Mouse (Mus musculus) G1E (cell line): Measurements from ENCODE around the gene Svbp.

Experiments
- CTCF ChIP-seq: IDR thresholded peaks from 2 replicates; pipeline ENCODE4 v1.5.1; 2012; ENCODE audit warnings: low read depth, low read length, inconsistent platforms, mixed read lengths
- GATA1 ChIP-seq: IDR thresholded peaks from 2 replicates; pipeline ENCODE4 v1.6.1; 2012; ENCODE audit warnings: borderline replicate concordance, low read length, inconsistent platforms, mixed read lengths
- POLR2AphosphoS5 ChIP-seq: IDR thresholded peaks from 2 replicates; pipeline ENCODE4 v1.6.1; 2012; ENCODE audit warnings: low read depth, low read length, inconsistent platforms; ENCODE audit not compliant: insufficient replicate concordance

DNA sequence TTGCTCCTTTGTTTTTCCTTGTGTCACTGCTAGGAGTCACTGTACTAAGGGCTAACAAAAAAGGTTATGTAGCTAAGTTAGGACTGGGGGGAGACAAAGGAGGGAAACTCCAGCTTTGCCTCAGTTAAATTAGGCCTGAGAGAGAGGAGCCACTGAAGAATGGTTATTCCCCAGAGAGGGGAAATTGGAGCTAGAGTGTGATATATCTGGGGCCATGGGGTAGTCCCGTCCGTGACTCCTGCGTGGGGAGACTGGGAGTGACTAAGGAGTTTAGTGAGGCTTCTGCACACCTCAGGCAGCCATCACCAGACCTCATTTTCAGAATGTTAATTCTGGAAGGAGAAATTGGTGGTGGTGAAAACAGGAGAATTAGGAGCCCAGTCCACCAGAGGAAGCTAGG lies 39.2 kb downstream of the Svbp start:
- TF ChIP-seq CTCF, result no peak
- no peak for TF ChIP-seq POLR2AphosphoS5
- TF ChIP-seq GATA1, result no peak
